Mouse (Mus musculus): ENCODE measurements at regions not wholly inside any gene's neighbourhood (a gene's known extent, or its start where the extent isn't known, plus 50 kb on each side); places are given as distances from the start of the nearest gene placed in this dataset.

DNA sequence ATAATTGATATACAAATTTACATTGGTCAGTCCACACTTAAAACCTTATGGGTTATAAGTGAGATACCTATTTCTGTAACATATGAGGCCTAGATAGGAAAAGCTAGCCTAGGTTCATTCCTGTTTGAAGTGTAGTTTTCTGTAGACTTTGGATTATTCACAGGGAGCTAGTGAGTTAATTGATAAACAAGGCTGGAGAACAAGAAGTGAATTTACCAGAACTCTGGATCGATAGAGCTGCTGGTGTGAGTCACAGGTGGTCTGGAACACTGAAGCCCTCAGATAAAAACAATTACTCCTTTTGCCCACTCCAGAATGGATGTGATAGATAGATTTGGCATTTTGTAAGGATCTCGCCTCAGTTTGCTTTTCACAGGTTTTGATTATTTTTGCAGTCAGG, 62.0 kb upstream of the Rtl1 start:
- no peak for DNase-seq (ENCODE audit: extremely low read depth, insufficient read length, low spot score)

GRCm38 (mm10) chr12:109674766-109675165, 74.6 kb upstream of the Rtl1 start:
- DNase-seq (ENCODE audit: extremely low read depth, insufficient read length, low spot score), result no peak

DNA sequence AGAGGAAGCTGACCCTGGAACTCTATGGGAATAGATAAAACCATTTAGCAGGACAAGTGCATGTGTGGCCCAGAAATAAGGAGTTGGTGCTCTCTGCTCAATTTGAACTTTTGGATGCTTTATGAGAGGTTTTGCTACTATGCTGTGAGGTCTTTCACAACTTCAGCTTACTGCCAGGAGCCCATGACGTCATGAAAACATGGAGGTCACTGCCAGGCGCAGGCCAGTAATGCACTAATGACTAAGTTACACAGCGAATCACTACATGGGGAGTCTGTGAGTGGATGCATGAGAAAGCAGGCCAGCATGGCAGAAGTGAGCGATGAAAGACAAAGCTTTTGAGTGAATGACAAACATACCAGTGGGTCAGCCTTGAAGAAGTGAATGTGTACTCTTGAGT, 93.9 kb upstream of the Rtl1 start:
- DNase-seq (ENCODE audit: extremely low read depth, insufficient read length, low spot score), result no peak

- DNase-seq (ENCODE audit: extremely low read depth, insufficient read length, low spot score), result no peak
Observed at GRCm38 (mm10) chr12:109694801-109695430, 94.8 kb upstream of the Rtl1 start.

GRCm38 (mm10) chr12:109706820-109707219, 106.7 kb upstream of the Rtl1 start:
- no peak for DNase-seq (ENCODE audit: extremely low read depth, insufficient read length, low spot score)

GRCm38 (mm10) chr12:109709661-109710060, 109.5 kb upstream of the Rtl1 start:
- DNase-seq (ENCODE audit: extremely low read depth, insufficient read length, low spot score), result no peak

DNA sequence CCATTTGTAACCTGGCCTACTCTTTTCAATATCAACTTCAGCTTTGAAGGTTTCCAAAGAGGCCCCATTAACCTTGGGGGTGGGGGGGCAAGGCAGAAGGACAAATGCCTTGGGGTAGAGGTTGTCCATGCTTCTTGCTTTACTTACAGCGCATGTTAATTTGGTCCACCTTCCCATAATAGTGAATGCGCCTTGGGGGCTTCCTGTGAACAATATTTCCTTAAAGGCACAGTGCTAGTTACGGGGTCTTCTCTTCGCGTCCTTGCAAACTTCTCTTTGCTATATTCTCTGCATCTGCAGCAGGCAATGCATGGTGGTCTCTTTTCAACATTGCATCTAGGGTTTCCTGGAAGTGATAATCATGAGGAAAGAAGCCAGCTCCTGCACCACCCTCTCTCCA, 111.3 kb upstream of the Rtl1 start:
- no peak for DNase-seq (ENCODE audit: extremely low read depth, insufficient read length, low spot score)

DNA sequence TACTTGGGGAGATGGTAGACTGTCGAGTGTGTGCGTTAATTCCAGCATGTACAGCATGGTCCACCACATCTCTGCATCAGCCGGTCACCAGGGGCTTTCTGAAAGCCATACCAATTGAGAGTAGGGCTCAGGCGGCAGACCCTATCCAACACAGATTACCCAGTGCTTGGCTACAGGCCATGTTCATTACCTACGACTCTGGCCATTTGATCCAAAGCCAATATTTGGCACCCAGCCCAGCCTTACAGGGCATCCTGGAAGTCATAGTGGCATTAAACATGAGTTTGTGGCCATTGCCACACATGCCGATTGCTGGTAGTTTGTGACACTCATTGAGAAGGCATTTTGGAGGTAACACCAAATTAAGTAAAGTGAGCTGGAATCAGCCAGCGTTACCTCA, 111.8 kb upstream of the Rtl1 start:
- DNase-seq (ENCODE audit: extremely low read depth, insufficient read length, low spot score), result no peak

DNA sequence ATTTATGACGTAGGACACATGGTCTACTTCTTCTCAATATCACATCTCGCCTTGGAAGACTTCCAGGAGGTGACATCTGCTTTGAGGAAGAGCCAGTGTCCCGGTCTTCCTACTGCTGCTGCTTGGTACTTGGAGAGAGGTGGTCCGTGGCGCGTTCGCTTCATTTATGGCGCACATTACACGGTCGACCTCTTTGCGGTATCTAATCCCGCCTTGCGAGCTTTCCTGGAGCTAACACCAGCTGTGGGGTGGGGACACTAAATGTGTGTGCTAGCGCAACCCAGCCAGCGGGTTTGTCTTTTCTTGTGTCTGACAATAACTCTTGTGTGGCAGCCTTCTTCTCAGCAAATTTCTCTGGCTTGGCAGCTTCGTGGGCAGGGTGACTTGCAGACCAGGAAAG, 112.3 kb upstream of the Rtl1 start:
- DNase-seq (ENCODE audit: extremely low read depth, insufficient read length, low spot score), result no peak

GRCm38 (mm10) chr12:109713041-109713440, 112.9 kb upstream of the Rtl1 start:
- DNase-seq (ENCODE audit: extremely low read depth, insufficient read length, low spot score), result no peak

DNA sequence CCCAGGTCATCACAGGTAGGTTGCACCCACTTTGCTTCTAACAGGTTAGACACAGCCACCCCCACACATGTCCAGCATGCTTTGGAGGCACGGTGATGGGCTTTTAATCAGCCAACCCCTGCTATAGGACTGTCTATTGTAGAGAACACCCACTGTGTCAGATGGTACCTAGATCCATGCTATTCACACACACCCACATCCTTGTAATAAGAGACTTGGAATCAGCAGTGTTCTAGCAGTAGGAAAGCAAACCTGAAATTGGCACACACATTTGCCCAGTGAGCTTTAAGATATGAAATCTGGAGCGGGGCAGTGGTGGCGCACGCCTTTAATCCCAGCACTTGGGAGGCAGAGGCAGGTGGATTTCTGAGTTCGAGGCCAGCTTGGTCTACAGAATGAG, 113.9 kb upstream of the Rtl1 start:
- DNase-seq (ENCODE audit: extremely low read depth, insufficient read length, low spot score), result no peak

DNA sequence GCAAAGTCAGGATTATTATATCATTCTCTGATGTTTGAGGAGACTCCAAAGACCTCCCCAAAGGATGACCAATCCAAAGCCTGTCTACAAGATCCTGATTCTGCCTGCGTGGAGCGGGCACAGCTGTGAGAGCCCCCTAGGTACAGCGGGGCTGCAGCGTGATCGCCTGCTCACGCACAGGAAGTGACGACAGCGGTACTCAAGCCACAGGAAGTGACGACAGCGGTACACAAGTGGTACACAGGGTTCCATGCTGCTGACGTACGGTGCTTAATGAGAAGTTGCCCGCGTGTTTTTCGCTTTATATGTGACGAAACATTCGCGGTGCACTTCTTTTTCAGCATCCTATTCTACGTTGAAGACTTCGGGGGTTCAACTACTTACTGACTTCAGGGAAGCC, 116.9 kb upstream of the Rtl1 start:
- no peak for DNase-seq (ENCODE audit: extremely low read depth, insufficient read length, low spot score)

DNA sequence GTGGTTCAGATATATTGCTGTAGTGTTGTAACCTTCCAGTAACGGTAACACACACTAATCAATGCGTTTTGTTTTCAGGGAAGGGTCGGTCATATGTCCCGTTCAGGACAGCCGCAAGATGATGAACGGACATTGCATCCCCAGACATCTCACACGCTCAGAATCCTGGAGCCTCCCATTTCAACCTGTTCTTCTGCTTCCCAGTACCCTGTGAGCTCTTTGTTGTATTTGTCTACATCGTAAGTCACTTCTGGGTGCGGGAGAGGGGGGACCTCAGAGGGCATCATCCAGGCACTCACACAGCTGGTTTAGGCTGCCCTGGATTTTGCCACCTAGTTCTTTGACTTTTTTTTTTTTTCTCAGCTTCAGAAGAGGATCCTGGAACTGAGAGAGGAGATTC, 117.9 kb upstream of the Rtl1 start:
- DNase-seq (ENCODE audit: extremely low read depth, insufficient read length, low spot score), result no peak

GRCm38 (mm10) chr12:109738201-109738600, 138.1 kb upstream of the Rtl1 start:
- no peak for DNase-seq (ENCODE audit: extremely low read depth, insufficient read length, low spot score)

DNA sequence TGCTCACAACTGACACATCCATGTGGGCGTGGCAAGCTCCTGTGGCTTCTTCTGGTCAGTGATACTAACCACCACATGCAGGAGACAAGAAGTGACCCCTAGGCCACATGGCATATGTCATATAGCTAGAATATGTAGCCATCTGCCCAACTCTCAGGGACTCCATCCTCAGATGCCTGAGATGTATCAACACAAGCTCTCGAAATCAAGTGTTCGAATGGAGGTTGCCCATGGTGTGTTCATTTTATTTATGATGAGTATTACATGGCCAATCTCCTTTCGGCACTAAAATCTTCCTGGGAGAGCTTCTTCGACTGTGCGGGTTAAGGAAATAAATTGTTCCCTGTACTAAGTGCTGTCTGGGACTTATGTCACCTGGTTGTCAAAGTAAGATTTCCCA, 138.8 kb upstream of the Rtl1 start:
- DNase-seq (ENCODE audit: extremely low read depth, insufficient read length, low spot score), result no peak

GRCm38 (mm10) chr12:109742486-109742885, 142.4 kb upstream of the Rtl1 start:
- no peak for DNase-seq (ENCODE audit: extremely low read depth, insufficient read length, low spot score)

GRCm38 (mm10) chr12:109743036-109743650, 143.0 kb upstream of the Rtl1 start:
- no peak for DNase-seq (ENCODE audit: extremely low read depth, insufficient read length, low spot score)

GRCm38 (mm10) chr12:109744186-109744585, 144.1 kb upstream of the Rtl1 start:
- DNase-seq (ENCODE audit: extremely low read depth, insufficient read length, low spot score), result no peak

DNA sequence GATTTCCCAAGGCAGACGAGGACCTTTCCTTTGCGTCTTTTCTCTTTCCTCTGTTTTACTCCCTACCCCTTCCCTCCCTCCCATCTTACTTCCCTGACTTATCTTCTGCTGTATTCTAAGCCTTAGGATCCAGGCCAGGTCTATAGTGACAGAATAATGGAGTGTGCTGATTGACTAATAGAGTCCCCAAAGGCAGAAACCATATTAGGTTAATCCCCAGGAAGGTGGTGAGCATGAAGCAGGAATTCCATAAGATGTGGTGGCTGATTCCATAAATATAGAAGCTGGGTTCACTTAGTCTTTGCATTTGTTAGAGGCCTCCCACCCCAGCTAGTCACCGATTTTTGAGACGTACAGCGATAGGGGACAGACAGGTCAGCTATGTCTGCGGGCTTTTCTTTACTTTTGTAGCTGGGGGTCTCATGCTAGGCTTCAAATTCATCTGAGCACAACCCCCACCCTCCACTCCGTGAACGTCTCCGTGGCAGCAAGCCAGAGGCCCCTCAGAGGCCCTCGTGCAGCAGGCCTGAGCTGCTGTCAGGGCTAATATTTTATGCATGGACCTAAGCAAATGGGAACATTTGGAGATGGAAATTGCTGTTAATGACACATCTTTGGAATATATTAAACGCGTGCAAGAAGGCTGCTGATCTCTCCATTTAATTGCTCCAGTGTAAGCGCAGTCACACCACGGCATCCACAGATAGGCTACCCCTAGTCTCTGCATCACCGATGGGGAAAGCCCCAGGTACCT, 145.8 kb upstream of the Rtl1 start:
- no peak for DNase-seq (ENCODE audit: extremely low read depth, insufficient read length, low spot score)

DNA sequence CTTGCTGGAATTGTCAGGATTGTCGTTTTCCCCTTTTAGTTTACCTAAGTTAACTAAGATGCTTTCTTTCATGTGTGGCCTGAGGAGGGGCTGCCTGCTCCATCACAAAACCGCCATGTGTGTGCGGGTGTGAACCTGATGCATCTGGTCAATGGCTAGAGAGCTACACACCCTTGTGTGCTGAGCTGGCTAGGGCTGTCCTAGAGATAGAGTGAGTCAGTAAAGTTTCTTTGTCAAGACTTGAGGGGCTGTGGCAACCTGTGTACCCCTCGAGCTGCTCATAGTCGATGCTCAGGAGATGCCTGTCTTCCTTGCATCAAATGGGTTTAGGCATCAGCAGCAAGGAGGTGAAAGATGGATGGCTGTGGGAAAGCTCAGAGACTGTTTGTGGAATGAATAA, 147.1 kb upstream of the Rtl1 start:
- DNase-seq (ENCODE audit: extremely low read depth, insufficient read length, low spot score), result no peak

GRCm38 (mm10) chr12:109747776-109748175, 147.6 kb upstream of the Rtl1 start:
- DNase-seq (ENCODE audit: extremely low read depth, insufficient read length, low spot score), result no peak

Measured in 3134 (cell line).